Mouse (Mus musculus) testis, adult 2 months (tissue): ENCODE measurements at regions not wholly inside any gene's neighbourhood (a gene's known extent, or its start where the extent isn't known, plus 50 kb on each side); places are given as distances from the start of the nearest gene placed in this dataset.

Source experiments
- CTCF ChIP-seq: fragments of 200-500 bp; IDR thresholded peaks from 2 replicates; pipeline ENCODE4 v1.5.1; 2012; ENCODE audit warnings: low read depth, mild to moderate bottlenecking, inconsistent platforms, low read length, moderate library complexity; ENCODE audit not compliant: control insufficient read depth, insufficient read depth, insufficient replicate concordance
- POLR2A ChIP-seq: fragments of 200-500 bp; IDR thresholded peaks from 2 replicates; pipeline ENCODE4 v1.6.1; 2012; ENCODE audit warnings: low read depth, mild to moderate bottlenecking, inconsistent platforms, low read length, moderate library complexity; ENCODE audit not compliant: control insufficient read depth

GRCm38 (mm10) chr2:146594212-146594611 lies 82.1 kb upstream of the Ralgapa2 start:
- TF ChIP-seq CTCF (no peak), POLR2A (no peak)
